Mouse (Mus musculus): ENCODE measurements around the gene Aldoc.

Aldoc gene

DNA sequence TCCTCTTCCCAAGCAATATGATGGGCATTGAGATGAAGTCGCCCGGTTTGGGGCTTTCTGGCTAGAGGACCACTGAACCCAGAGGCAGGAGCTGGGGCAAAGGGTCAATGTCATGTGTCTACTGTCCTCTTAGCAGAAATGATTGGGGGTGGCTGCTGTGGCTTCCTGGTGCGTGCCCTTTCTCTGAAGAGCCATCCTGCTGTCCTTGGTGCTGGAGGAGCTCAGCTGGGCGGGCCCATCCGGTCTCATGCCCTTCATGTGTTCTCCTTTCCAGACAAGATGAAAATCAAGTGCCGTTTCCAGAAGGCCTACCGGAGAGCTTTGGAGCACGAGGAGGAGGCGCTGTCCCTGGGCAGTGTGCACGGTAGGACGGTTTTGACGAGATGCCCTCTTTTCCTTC lies 9.9 kb downstream of the Aldoc start:
- peak; percentile 49 for DNase-seq (ENCODE audit: low read depth, low spot score)

GRCm38 (mm10) chr11:78333992-78334391 lies 11.2 kb downstream of the Aldoc start:
- DNase-seq (ENCODE audit: low read depth, low spot score) = no peak

DNA sequence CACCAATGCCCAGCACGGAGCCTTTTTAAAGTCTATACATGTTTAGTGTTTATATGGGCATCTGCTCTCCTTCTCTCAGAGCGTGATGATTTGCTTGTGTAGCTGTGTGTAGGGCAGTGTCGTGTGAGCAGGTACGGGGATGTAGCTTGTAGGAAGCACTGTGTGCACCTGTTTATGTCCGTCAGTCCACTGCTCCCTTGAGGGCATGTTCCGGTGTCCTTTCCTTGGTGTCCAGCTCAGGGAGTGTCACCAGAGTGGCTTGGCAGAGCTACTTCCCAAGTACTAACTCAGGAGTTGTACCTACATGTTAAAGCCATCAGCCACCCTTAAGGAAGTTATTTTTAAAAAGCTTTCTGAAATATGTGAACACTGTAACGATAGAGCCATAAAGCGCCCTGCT lies 14.3 kb downstream of the Aldoc start:
- no peak for DNase-seq (ENCODE audit: low read depth, low spot score)

GRCm38 (mm10) chr11:78341702-78342101 lies 18.9 kb downstream of the Aldoc start:
- no peak for DNase-seq (ENCODE audit: low read depth, low spot score)

DNA sequence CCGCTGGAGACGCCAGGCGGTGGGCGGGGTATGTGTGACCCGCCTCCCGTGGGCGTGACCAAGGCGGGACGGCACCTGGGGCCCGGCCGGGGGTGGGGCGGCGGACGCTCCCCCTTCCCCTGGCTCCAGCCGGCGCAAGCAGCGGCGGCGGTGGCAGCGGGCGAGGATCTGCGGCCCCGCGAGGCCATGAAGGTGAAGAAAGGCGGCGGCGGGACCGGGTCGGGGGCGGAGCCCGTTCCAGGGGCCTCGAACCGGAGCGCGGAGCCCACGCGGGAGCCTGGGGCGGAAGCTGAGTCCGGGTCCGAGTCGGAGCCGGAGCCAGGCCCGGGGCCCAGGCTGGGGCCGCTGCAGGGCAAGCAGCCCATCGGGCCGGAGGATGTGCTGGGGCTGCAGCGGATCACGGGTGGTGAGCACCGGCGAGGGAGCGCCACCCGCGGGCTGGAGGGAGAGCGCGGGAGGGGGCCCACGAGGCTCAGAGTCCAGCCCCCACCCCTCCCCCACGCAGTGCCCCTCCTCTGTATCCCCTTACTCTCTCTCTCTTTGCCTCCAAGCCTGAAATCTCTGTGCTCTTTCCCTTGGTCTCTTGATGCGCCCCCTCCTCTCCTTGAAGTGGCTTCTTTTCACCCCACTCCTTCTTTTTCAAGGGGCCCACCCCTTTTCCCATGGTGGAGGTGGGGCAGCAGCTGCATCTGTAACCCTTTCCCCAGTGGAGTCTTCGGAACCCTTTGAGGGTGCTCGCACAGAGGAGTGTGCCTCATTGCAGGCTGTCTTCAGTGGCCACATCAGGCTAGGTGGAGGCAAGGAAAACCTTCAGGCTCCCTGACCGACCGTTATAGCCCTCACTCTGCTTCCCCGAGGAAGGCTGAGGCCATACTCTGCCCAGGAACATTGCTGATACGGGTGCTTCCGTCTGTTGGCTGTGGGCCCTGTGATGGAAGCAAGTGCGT lies 20.9 kb downstream of the Aldoc start, which contains the start of gene Unc119:
Unc119 (plus strand) TSS at position 102 of the 947 bp plus-strand sequence.
- DNase-seq (ENCODE audit: low read depth, low spot score) = peak; percentile 80

DNA sequence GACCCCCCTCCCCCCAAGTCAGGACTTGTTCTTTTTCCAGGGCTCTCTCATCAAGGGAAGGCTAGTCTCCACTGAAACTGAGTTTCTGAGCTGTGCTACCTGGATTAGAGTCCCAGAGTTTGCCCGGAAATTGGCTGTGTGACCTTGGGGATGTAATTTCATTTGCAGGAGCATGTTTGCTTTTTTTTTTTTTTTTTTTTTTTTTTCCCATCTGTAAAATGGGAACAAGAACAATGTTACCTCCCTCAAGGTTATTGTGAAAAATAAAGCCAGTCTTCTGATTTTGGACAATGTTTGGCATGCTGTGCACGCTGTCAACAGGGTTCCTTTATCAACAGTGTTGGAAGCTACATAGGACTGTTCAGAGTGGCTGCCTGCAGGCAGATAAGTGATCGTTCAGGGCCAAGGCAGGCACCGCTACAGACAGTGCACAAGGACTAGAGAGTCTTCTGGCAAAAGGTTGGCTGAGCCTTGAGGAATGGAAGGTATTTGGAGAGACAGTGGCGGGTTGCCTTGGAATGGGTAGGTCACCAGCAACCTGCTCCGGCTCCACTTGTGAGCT lies 21.6 kb downstream of the Aldoc start:
- DNase-seq (ENCODE audit: low read depth, low spot score) = no peak

DNA sequence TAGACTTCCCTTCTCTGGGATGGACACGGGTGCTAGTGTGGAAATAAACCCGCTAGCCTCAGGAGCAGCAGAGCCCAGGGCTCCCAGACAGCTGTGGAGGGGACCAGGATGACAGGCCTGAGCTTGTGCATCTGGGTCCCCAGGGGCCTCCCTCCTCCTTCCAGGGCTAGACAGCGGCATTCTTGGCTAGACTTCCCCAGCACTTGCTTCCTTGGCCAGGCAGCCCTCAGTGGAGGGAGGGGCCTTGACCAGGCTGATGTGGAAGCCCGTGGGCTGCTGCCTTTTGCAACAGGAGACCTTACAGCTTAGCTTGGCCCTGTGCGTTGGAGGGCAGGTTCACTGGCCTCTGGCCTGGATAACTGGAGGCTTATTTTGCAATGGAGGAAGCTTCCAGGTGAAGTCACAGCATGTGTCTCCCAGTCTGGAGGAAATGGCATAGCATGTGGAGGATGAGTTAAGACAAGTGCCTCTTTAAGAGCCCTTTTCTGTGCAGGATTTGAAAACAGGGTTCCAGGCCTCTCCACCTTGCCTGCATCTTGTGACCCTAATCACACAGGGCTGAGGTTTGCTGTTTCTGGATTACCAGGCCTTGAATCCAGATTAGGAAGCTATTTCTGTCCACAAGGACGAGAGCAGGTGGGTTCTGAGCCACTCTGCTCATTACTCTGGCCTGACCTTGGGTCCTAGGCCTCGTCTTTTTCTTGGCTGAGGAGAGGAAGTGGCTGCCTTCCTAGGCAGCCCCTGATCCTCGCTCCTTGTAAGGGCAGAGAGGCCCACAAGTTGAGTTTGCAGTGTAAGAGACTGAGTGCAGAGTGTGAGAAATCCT lies 22.3 kb downstream of the Aldoc start:
- DNase-seq (ENCODE audit: low read depth, low spot score) = no peak

DNA sequence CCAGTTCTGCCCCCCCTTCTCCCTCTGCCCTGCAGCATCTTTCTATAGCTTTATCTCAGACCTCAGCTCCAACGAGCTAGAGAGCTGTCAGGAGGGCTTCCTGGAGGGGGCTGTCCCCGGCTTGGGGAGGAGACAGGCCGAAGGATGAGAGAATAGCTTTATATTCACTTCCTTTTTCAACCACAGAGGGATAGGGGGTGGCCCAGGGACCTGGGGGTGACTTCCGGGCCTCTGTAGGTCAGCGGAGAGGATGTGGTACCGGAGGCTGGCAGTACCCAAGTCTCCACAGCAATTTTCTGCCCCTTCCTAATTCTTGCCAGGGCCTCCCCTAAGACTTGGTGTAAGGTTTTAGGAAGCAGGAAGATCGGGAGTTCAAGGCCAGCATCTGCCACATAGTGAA lies 23.0 kb downstream of the Aldoc start:
- no peak for DNase-seq (ENCODE audit: low read depth, low spot score)

- no peak for DNase-seq (ENCODE audit: low read depth, low spot score)
Measured at GRCm38 (mm10) chr11:78346326-78347069, 23.7 kb downstream of the Aldoc start.

- peak; percentile 76 for DNase-seq (ENCODE audit: low read depth, low spot score)
Measured at GRCm38 (mm10) chr11:78347070-78347754, 24.4 kb downstream of the Aldoc start.

DNA sequence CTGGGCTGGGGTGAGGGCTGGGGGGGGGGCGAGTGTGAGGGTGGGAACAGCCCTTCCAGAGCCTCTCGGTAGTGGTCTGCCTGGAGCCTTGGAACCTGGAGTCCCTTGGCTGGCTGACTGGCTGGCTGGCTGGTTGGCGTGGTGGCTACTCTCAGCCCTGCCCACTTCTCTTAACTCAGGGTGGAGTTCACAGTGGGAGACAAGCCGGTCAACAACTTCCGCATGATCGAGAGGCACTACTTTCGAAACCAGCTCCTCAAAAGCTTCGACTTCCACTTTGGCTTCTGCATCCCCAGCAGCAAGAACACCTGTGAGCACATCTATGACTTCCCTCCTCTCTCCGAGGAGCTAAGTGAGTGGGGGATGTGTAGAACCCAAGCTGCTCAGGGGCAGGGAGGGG lies 25.1 kb downstream of the Aldoc start:
- DNase-seq (ENCODE audit: low read depth, low spot score) = peak; percentile 39

DNA sequence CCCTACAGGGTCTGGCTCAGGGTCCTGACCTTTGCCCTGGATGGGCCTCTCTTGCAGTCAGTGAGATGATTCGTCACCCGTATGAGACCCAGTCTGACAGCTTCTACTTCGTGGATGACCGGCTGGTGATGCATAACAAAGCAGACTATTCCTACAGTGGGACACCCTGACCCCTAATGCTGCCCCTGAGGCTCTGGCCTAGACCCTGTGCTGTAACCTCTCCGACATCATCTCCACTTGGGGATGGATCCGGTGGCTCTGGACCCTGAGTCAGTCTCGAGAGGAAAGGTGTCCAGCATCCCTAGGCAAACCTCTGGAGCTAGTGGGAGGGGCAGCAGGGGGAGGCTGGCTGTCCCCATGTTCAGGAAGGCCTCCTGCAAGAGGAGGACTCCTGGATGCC lies 25.7 kb downstream of the Aldoc start:
- no peak for DNase-seq (ENCODE audit: low read depth, low spot score)

GRCm38 (mm10) chr11:78349441-78350358 lies 26.9 kb downstream of the Aldoc start:
- no peak for DNase-seq (ENCODE audit: low read depth, low spot score)

GRCm38 (mm10) chr11:78353081-78353480 lies 30.3 kb downstream of the Aldoc start:
- DNase-seq (ENCODE audit: low read depth, low spot score) = no peak

GRCm38 (mm10) chr11:78354905-78355304 lies 32.1 kb downstream of the Aldoc start:
- DNase-seq (ENCODE audit: low read depth, low spot score) = no peak

- DNase-seq (ENCODE audit: low read depth, low spot score) = peak; percentile 82
Measured at GRCm38 (mm10) chr11:78355471-78356238, 32.9 kb downstream of the Aldoc start.

DNA sequence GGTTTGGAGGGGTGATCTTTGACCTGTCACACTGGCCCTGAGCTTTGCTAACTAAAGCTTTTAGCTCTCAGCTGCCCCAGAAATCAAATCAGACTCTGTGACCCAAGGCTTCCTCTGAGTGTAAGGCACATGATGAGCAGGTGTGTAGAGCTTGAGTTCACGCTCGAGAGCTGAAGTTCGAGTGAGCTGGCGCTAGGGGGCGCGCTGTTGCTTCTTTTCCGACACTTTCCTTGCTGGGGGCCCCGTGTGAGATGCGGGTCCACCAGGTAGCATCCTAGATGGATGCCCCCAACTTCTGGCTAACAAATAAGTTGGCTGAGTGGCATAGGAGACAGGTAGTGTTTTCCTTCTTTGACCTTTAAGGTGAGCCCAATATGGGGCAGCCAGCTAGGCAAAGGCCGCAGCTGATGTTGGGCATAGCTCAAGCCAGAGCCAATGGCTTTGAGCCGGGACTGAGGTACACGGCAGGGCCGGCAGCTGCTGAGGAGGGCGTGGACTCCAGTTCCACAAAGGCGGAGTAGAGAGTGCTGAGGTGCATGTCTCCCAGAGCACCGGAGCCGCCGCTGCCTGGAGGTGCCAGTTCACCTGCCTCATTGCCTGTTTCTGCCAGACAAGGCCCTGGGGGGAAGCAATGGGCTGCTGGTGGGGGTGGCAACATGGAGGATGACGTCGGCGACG lies 35.7 kb downstream of the Aldoc start:
- DNase-seq (ENCODE audit: low read depth, low spot score) = peak; percentile 86

DNA sequence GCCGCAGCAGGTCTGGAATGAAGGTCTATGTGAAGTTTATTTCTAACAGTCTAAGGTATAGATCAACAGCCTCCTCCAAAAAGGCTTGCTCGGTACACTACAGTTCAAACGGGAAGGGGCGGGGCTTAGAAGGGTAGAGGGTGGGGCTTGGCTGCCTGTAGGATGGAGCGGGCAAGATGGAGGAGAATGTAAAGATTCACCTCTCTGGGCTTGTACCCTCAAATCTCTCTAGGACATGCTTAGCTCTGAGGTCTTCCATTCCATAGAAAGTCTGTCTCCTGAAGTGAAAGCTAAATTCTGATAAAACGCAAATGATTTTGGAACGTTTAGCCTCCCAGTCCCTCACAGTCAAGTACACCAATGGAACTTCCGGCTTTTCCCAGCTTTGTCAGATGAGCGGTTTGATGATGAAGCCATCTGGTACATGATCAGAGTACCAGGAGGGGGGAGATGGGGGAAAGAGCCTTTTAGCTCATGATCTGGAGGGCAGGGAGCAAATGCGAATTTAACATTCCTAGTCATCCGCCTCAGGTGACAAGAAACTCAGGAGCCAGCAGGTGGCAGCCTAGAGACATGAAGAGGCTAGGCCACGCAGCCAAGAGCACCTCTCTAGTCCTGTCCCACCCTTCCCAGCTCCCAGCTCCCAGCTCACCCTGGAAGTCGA lies 37.5 kb downstream of the Aldoc start:
- peak; percentile 95 for DNase-seq (ENCODE audit: low read depth, low spot score)

Data from ZHBTc4 (cell line).